Mouse (Mus musculus): Measurements from ENCODE around the gene Defb46. TPM values are rescaled to one million over a fixed set of nuclear protein-coding genes. Genes with fewer than 3 reads are reported as not detected.

Defb46 gene
- not detected in 2 replicates for polyA plus RNA-seq (2015; fragmentation: Nextera tagmentation; extraction: Ambion mirVana)

- Histone ChIP-seq H3K4me1 (ENCODE audit: control insufficient read depth, insufficient read depth, low read depth, low read length) (no peaks in the 10 kb centered on the region), H3K9me3 (ENCODE audit: control insufficient read depth, low read length) (no peaks in the 10 kb centered on the region), H3K27me3 (replicated peaks; ENCODE audit: control insufficient read depth, insufficient read depth, low read length) (no peaks in the 10 kb centered on the region), H3K4me3 (ENCODE audit: low read length) (no peak within 1 kb of the TSS), H3K4me2 (ENCODE audit: low read length) (no peak within 1 kb of the TSS), H3K27ac (ENCODE audit: low read depth, low read length) (no peak within 1 kb of the TSS), H3K9ac (ENCODE audit: low read depth, low read length) (no peak within 1 kb of the TSS), H3K36me3 (ENCODE audit: control insufficient read depth, insufficient read depth, low read length) (no peaks in the 10 kb centered on the region)
- no peak for ATAC-seq
- 83% methylated on average over 2 of the region's 2 CpGs for WGBS
Observed at GRCm38 (mm10) chr8:19239616-19240015, at the start of gene Defb46. Defb46 (plus strand) TSS chr8:19239916.

- 64% methylated on average over 1 of the region's 1 CpGs for WGBS
- ATAC-seq: no peak
Observed at GRCm38 (mm10) chr8:19225161-19225560, 14.6 kb upstream of the Defb46 start, which contains the start of gene Defb6. Defb6 (plus strand) TSS chr8:19225478.

GRCm38 (mm10) chr8:19238101-19238500, 1.6 kb upstream of the Defb46 start:
- H3K9me3 ChIP-seq (ENCODE audit: control insufficient read depth, low read length): no peaks in the 10 kb centered on the region
- H3K9ac ChIP-seq (ENCODE audit: low read depth, low read length): no peak overlapping the region
- H3K4me3 ChIP-seq (ENCODE audit: low read length): no peak overlapping the region
- no peaks in the 10 kb centered on the region for H3K4me1 ChIP-seq (ENCODE audit: control insufficient read depth, insufficient read depth, low read depth, low read length)
- WGBS: 44% methylated on average over 1 of the region's 1 CpGs
- H3K27me3 ChIP-seq (replicated peaks; ENCODE audit: control insufficient read depth, insufficient read depth, low read length): no peaks in the 10 kb centered on the region
- H3K4me2 ChIP-seq (ENCODE audit: low read length): no peak overlapping the region
- H3K27ac ChIP-seq (ENCODE audit: low read depth, low read length): no peak overlapping the region
- no peak for ATAC-seq
- no peaks in the 10 kb centered on the region for H3K36me3 ChIP-seq (ENCODE audit: control insufficient read depth, insufficient read depth, low read length)

More at GRCm38 (mm10) chr8:19225161-19225560, 14.6 kb upstream of the Defb46 start, which contains the start of gene Defb6:
- Histone ChIP-seq H3K9me3 (ENCODE audit: control insufficient read depth, low read length) (no peaks in the 10 kb centered on the region), H3K27me3 (replicated peaks; ENCODE audit: control insufficient read depth, insufficient read depth, low read length) (no peaks in the 10 kb centered on the region), H3K9ac (ENCODE audit: low read depth, low read length) (no peak within 1 kb of the TSS), H3K4me3 (ENCODE audit: low read length) (no peak within 1 kb of the TSS), H3K4me1 (ENCODE audit: control insufficient read depth, insufficient read depth, low read depth, low read length) (no peaks in the 10 kb centered on the region), H3K4me2 (ENCODE audit: low read length) (no peak within 1 kb of the TSS), H3K27ac (ENCODE audit: low read depth, low read length) (no peak within 1 kb of the TSS), H3K36me3 (ENCODE audit: control insufficient read depth, insufficient read depth, low read length) (no peaks in the 10 kb centered on the region)

GRCm38 (mm10) chr8:19247280-19247679, 7.6 kb downstream of the Defb46 start, which contains the start of gene Defb5:
Defb5 (plus strand) TSS chr8:19247580.
- H3K4me2 ChIP-seq (ENCODE audit: low read length): no peak within 1 kb of the TSS
- no peaks in the 10 kb centered on the region for H3K36me3 ChIP-seq (ENCODE audit: control insufficient read depth, insufficient read depth, low read length)
- no peak for ATAC-seq

GRCm38 (mm10) chr8:19258136-19258535, 18.4 kb downstream of the Defb46 start:
- Histone ChIP-seq H3K9me3 (ENCODE audit: control insufficient read depth, low read length) (peaks cover 2% of the 10 kb centered on the region; the same call in 1 of the 2 replicates), H3K9ac (ENCODE audit: low read depth, low read length) (no peak overlapping the region), H3K36me3 (ENCODE audit: control insufficient read depth, insufficient read depth, low read length) (no peaks in the 10 kb centered on the region), H3K4me2 (ENCODE audit: low read length) (no peak overlapping the region), H3K4me3 (ENCODE audit: low read length) (no peak overlapping the region), H3K4me1 (ENCODE audit: control insufficient read depth, insufficient read depth, low read depth, low read length) (no peaks in the 10 kb centered on the region), H3K27me3 (replicated peaks; ENCODE audit: control insufficient read depth, insufficient read depth, low read length) (no peaks in the 10 kb centered on the region), H3K27ac (ENCODE audit: low read depth, low read length) (no peak overlapping the region)
- no peak for ATAC-seq

More at GRCm38 (mm10) chr8:19247280-19247679, 7.6 kb downstream of the Defb46 start, which contains the start of gene Defb5:
- 94% methylated on average over 5 of the region's 5 CpGs for WGBS
- Histone ChIP-seq H3K27me3 (replicated peaks; ENCODE audit: control insufficient read depth, insufficient read depth, low read length) (no peaks in the 10 kb centered on the region), H3K27ac (ENCODE audit: low read depth, low read length) (no peak within 1 kb of the TSS), H3K4me1 (ENCODE audit: control insufficient read depth, insufficient read depth, low read depth, low read length) (no peaks in the 10 kb centered on the region), H3K4me3 (ENCODE audit: low read length) (no peak within 1 kb of the TSS), H3K9ac (ENCODE audit: low read depth, low read length) (no peak within 1 kb of the TSS), H3K9me3 (ENCODE audit: control insufficient read depth, low read length) (0 out of 2 replicates have a peak, but pooled peaks cover 2% of the 10 kb centered on the region)

GRCm38 (mm10) chr8:19259667-19260066, 20.0 kb downstream of the Defb46 start:
- Histone ChIP-seq H3K27me3 (replicated peaks; ENCODE audit: control insufficient read depth, insufficient read depth, low read length) (no peaks in the 10 kb centered on the region), H3K4me2 (ENCODE audit: low read length) (no peak overlapping the region), H3K4me3 (ENCODE audit: low read length) (no peak overlapping the region), H3K36me3 (ENCODE audit: control insufficient read depth, insufficient read depth, low read length) (no peaks in the 10 kb centered on the region), H3K4me1 (ENCODE audit: control insufficient read depth, insufficient read depth, low read depth, low read length) (no peaks in the 10 kb centered on the region), H3K27ac (ENCODE audit: low read depth, low read length) (no peak overlapping the region), H3K9me3 (ENCODE audit: control insufficient read depth, low read length) (no peaks in the 10 kb centered on the region; the same call in 1 of the 2 replicates), H3K9ac (ENCODE audit: low read depth, low read length) (no peak overlapping the region)
- ATAC-seq: no peak
- WGBS: 48% methylated on average over 3 of the region's 3 CpGs

Other genes with a start within 250 kb of the Defb46 start
- gene Defb37, start 248.9 kb upstream of the Defb46 start, polyA plus RNA-seq (2015; fragmentation: Nextera tagmentation; extraction: Ambion mirVana): not detected in 2 replicates
- gene Defb38, start 213.3 kb upstream of the Defb46 start, polyA plus RNA-seq (2015; fragmentation: Nextera tagmentation; extraction: Ambion mirVana): not detected in 2 replicates
- not detected in 2 replicates for gene Defb39, start 175.1 kb upstream of the Defb46 start, polyA plus RNA-seq (2015; fragmentation: Nextera tagmentation; extraction: Ambion mirVana)
- not detected in 2 replicates for gene Defb12, start 125.1 kb upstream of the Defb46 start, polyA plus RNA-seq (2015; fragmentation: Nextera tagmentation; extraction: Ambion mirVana)
- not detected in 2 replicates for gene Defb34, start 116.2 kb upstream of the Defb46 start, polyA plus RNA-seq (2015; fragmentation: Nextera tagmentation; extraction: Ambion mirVana)
- not detected in 2 replicates for gene Gm45826, start 99.1 kb upstream of the Defb46 start, polyA plus RNA-seq (2015; fragmentation: Nextera tagmentation; extraction: Ambion mirVana)
- gene Defb14, start 45.6 kb upstream of the Defb46 start, polyA plus RNA-seq (2015; fragmentation: Nextera tagmentation; extraction: Ambion mirVana): not detected in 2 replicates
- not detected in 2 replicates for gene Defb4, start 41.2 kb upstream of the Defb46 start, polyA plus RNA-seq (2015; fragmentation: Nextera tagmentation; extraction: Ambion mirVana)
- gene Defb6, start 14.4 kb upstream of the Defb46 start, polyA plus RNA-seq (2015; fragmentation: Nextera tagmentation; extraction: Ambion mirVana): not detected in 2 replicates
- gene Defb5, start 7.7 kb downstream of the Defb46 start, polyA plus RNA-seq (2015; fragmentation: Nextera tagmentation; extraction: Ambion mirVana): not detected in 2 replicates
- gene Defb3, start 53.4 kb downstream of the Defb46 start, polyA plus RNA-seq (2015; fragmentation: Nextera tagmentation; extraction: Ambion mirVana): not detected in 2 replicates
- not detected in 2 replicates for gene Defb8, start 207.7 kb downstream of the Defb46 start, polyA plus RNA-seq (2015; fragmentation: Nextera tagmentation; extraction: Ambion mirVana)

Data from hindbrain, embryonic 16.5 days (tissue).